Mouse (Mus musculus) heart, postnatal 25 days (tissue): Measurements from ENCODE around the gene Spata2. TPM values are rescaled to one million over a fixed set of nuclear protein-coding genes. Genes with fewer than 3 reads are reported as not detected.

ENCODE experiments used
- DNase-seq: peaks from one replicate; pipeline ENCODE4 v3.0.0; 2022; ENCODE audit warnings: low spot score
- intact Hi-C: fragments of 180-260 bp; cut with DNase I; formaldehyde crosslinking; loops from one replicate; pipeline ENCODE4 v1.15.1; 2025
- total RNA-seq, 2 experiments: library from RNA; stranded (reverse); gene quantifications; 2 replicates each; pipeline ENCODE4 v1.2.3; 2021

Gene Spata2
- total RNA-seq, 2 experiments from 2014 or later, result 15.1 to 17.8 TPM

GRCm38 (mm10) chr2:167456361-167457020 is 36.2 kb downstream of the Spata2 start:
- no peak for DNase-seq

GRCm38 (mm10) chr2:167453814-167454213 is 38.9 kb downstream of the Spata2 start:
- intact Hi-C loops, result no loop called here
- DNase-seq, result no peak

More at GRCm38 (mm10) chr2:167456361-167457020, 36.2 kb downstream of the Spata2 start:
- intact Hi-C loops, result no loop called here

GRCm38 (mm10) chr2:167450647-167451046 is 42.0 kb downstream of the Spata2 start:
- intact Hi-C loops, result no loop called here
- DNase-seq, result no peak

GRCm38 (mm10) chr2:167449331-167450275 is 43.1 kb downstream of the Spata2 start:
- no peak for DNase-seq
- intact Hi-C loops, result no loop called here

GRCm38 (mm10) chr2:167447629-167448028 is 45.1 kb downstream of the Spata2 start:
- DNase-seq, result no peak
- intact Hi-C loops, result no loop called here

GRCm38 (mm10) chr2:167447207-167447606 is 45.5 kb downstream of the Spata2 start:
- no peak for DNase-seq
- intact Hi-C loops, result no loop called here

GRCm38 (mm10) chr2:167445911-167446780 is 46.5 kb downstream of the Spata2 start:
- intact Hi-C loops, result no loop called here
- no peak for DNase-seq

- no peak for DNase-seq
- intact Hi-C loops, result no loop called here
These were observed 49.1 kb downstream of the Spata2 start for GRCm38 (mm10) chr2:167443411-167444193.

GRCm38 (mm10) chr2:167439422-167439821 is 53.3 kb downstream of the Spata2 start:
- intact Hi-C loops, result no loop called here
- DNase-seq, result no peak

- intact Hi-C loops, result no loop called here
- DNase-seq, result no peak
These were observed 56.3 kb downstream of the Spata2 start for GRCm38 (mm10) chr2:167436371-167436770.

- DNase-seq, result no peak
- intact Hi-C loops, result no loop called here
These were observed 57.1 kb downstream of the Spata2 start for GRCm38 (mm10) chr2:167435631-167436030.

- intact Hi-C loops, result no loop called here
- DNase-seq, result no peak
These were observed 58.1 kb downstream of the Spata2 start for GRCm38 (mm10) chr2:167434570-167434969.

- intact Hi-C loops, result no loop called here
These were observed 61.3 kb downstream of the Spata2 start for GRCm38 (mm10) chr2:167431418-167431776.

More at GRCm38 (mm10) chr2:167431418-167431776, 61.3 kb downstream of the Spata2 start:
- DNase-seq, result no peak

Other genes starting within 250 kb of the Spata2 start
- gene B4galt5, start 143.7 kb downstream of the Spata2 start, total RNA-seq, result 10 to 100 TPM; 12.7 to 14.6 TPM
- gene Slc9a8, start 71.2 kb downstream of the Spata2 start, total RNA-seq, result 10 to 100 TPM; 21.8 to 23.9 TPM
- gene Rnf114, start 242 bp downstream of the Spata2 start, total RNA-seq, result 10 to 100 TPM; 57.2 to 61.3 TPM
- gene Snai1, start 45.3 kb upstream of the Spata2 start, total RNA-seq, result 1 to 10 TPM; 2.0 to 2.8 TPM
- 100 to 1,000 TPM in 1 of 2 experiments, 10 to 100 TPM in 1; 99.3 to 105 TPM for gene Ube2v1, start 139.2 kb upstream of the Spata2 start, total RNA-seq
- gene Gm20431, start 168.6 kb upstream of the Spata2 start, total RNA-seq, result 10 to 100 TPM; 18.0 to 18.4 TPM
- gene Cebpb, start 196.0 kb upstream of the Spata2 start, total RNA-seq, result 10 to 100 TPM; 58.0 to 84.2 TPM
- gene Tmem189, start 196.9 kb upstream of the Spata2 start, total RNA-seq, result 10 to 100 TPM; 27.2 TPM